Mouse (Mus musculus): ENCODE results near the gene Ifi35.
"Not testable (repeated sequence)": the region's sequence is repeated elsewhere in the genome, so short reads cannot be mapped to it uniquely, and the experiment has no call there.

Ifi35 gene

GRCm38 (mm10) chr11:101470206-101470605 lies 22.0 kb downstream of the Ifi35 start:
- no peak for DNase-seq

- no peak for DNase-seq
These were observed 23.7 kb downstream of the Ifi35 start for GRCm38 (mm10) chr11:101471926-101472325.

GRCm38 (mm10) chr11:101472336-101472735 lies 24.1 kb downstream of the Ifi35 start:
- DNase-seq = no peak

GRCm38 (mm10) chr11:101473686-101474085 lies 25.5 kb downstream of the Ifi35 start:
- DNase-seq = not testable (repeated sequence)

GRCm38 (mm10) chr11:101474298-101474697 lies 26.1 kb downstream of the Ifi35 start:
- DNase-seq = no peak

GRCm38 (mm10) chr11:101476361-101476760 lies 28.2 kb downstream of the Ifi35 start:
- DNase-seq = not testable (repeated sequence)

GRCm38 (mm10) chr11:101477194-101477551 lies 29.0 kb downstream of the Ifi35 start:
- peak; percentile 66 for DNase-seq

- peak; percentile 72 for DNase-seq
These were observed 29.5 kb downstream of the Ifi35 start for GRCm38 (mm10) chr11:101477552-101478211.

GRCm38 (mm10) chr11:101479171-101479635 lies 31.0 kb downstream of the Ifi35 start:
- DNase-seq = peak; percentile 83

- no peak for DNase-seq
These were observed 32.7 kb downstream of the Ifi35 start for GRCm38 (mm10) chr11:101480912-101481311.

GRCm38 (mm10) chr11:101483804-101484203 lies 35.6 kb downstream of the Ifi35 start:
- no peak for DNase-seq

GRCm38 (mm10) chr11:101484245-101484644 lies 36.0 kb downstream of the Ifi35 start:
- no peak for DNase-seq

GRCm38 (mm10) chr11:101484814-101485213 lies 36.6 kb downstream of the Ifi35 start:
- no peak for DNase-seq

GRCm38 (mm10) chr11:101485509-101486028 lies 37.4 kb downstream of the Ifi35 start:
- DNase-seq = no peak

- DNase-seq = no peak
These were observed 37.9 kb downstream of the Ifi35 start for GRCm38 (mm10) chr11:101486126-101486525.

GRCm38 (mm10) chr11:101506269-101506780 lies 58.1 kb downstream of the Ifi35 start:
- DNase-seq = no peak

- DNase-seq = no peak
These were observed 58.9 kb downstream of the Ifi35 start for GRCm38 (mm10) chr11:101507090-101507489.
